Mouse (Mus musculus): Measurements from ENCODE around the gene Col15a1.

Col15a1 gene

DNA sequence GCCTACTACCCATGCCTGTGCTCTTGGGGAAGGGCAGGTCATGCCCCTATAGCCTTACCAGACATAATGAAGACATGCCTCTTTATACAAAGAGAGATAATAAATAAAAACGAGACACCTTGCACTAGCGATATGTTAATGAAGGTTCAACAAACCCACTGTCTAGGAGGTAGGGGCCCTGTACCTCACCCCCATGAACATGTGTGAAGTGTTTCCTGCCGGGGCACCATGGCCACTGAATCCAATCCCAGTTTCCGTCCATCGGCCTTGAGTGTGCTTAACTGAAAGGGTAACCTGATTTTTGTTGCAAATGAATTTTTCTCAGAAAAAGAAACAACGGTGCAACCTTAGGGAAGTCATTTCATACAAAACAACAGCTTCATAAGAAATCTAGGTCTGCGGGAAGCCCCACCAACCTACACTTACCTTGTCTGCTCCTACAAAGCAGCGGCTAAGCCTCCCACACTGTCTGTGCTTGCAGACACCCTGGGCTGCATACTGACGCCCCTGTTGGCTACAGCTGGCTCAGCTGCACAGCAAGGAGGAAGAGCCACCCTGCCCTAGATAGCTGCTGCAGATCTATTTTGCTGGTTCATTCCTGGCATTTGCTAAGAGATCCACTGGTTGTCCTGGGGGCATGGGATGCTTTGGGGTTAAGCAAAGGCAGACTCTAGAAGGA, 64.6 kb downstream of the Col15a1 start:
- no peak for DNase-seq (ENCODE audit: low read depth)

DNA sequence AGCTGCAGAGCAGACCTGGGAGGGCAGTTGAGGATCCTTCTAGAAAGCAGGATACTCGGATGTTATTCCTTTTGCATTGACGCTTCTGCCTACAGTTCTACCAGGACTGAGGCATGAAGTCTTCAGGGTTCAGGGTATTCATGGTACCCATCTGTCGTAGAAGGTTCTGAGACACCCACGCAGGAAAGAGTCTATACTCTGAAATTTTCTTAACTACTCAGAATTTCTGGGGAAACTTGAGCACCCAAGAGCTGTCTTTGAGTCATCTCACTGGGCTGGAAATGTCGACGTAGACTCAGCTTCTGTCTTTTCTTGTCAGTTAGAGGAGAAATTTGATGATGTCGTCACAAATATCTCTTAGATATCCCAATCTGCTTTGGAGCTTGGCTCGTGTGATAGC, 65.8 kb downstream of the Col15a1 start:
- DNase-seq (ENCODE audit: low read depth) = no peak

DNA sequence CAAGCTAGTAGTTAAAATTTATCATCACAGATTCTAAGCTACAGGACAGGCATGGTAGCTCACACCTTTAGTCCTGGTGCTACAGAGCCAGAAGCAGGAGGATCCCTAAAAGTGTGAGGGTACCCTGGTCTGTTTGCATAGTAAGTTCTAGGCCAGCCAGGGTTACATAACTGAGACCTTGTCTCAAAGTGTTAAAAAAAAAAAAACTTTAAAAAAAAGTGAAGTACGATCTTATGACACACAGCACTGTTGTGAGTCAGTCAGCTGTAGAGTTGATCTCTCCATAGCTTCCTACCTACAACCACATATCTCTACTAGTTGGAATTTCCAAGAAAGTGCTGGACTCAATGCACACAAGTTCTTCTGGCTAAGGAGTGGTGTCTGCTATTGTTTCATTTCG, 67.0 kb downstream of the Col15a1 start:
- DNase-seq (ENCODE audit: low read depth) = no peak

DNA sequence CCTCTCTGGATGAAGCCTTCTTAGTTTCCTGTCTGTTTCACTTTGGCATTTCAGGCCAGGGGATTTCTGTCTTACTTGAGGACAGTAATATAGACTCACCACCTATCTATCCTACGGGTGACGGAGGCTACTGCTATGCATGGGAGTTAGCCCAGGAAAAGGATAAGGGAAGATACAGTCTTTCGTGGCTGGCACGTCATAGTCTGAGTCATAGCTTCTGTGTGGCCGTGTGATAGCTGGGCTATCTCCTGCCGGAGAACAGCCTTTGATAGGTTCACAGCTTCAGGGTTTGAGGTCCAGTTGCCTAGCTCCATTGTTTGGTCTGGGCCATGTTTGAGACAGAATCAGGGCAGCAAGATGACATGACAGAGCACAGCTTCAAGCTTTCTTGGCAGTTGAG, 70.4 kb downstream of the Col15a1 start:
- peak; percentile 37 for DNase-seq (ENCODE audit: low read depth)

DNA sequence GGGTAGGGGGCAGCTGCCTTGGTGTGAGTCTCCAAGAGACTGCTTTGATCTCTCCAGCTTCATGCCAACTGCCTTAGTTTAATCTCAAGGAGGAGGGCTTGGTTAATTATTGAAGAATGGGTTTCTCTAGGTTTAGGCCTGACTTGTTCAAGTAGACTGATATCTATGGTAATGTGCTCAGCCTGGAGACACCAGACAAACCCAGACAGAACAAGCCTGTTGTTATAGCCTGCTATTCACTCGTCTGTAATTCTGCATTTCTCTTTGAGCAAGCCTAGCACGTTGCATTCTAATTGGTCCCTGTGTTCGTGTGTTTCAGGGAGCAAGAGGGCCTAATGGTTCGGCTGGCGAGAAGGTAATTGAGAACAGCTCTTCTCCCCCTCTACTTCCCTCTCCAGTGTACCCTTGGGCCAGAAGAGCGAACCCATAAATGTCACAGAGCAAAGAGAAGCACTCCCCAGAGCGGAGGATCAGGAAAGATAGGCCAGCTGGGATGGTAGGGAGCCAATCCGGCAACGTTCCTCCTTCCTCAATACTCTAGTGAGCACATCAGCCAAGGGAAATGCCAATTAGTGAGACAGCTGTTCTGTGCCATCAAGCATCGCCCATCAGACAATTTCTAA, 71.2 kb downstream of the Col15a1 start:
- DNase-seq (ENCODE audit: low read depth) = no peak

DNA sequence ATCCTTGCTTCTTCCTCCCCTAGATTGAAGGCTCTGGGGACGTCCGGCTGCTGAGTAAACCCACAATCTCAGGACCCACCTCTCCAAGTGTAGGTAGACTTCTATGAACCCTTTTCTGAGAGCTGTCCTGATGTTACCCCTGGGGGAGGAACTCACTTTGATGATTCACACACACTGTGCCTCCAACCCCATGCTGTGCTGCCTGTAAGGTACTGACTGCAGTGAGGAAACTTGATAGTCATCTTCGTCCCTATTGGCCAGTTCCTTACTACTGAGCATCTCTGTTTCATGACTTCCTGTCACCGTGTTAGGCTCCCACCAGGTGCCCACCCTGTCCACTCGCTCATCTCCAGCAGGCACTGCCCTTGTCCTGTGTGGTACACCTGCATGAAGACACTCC, 72.2 kb downstream of the Col15a1 start:
- DNase-seq (ENCODE audit: low read depth) = no peak

DNA sequence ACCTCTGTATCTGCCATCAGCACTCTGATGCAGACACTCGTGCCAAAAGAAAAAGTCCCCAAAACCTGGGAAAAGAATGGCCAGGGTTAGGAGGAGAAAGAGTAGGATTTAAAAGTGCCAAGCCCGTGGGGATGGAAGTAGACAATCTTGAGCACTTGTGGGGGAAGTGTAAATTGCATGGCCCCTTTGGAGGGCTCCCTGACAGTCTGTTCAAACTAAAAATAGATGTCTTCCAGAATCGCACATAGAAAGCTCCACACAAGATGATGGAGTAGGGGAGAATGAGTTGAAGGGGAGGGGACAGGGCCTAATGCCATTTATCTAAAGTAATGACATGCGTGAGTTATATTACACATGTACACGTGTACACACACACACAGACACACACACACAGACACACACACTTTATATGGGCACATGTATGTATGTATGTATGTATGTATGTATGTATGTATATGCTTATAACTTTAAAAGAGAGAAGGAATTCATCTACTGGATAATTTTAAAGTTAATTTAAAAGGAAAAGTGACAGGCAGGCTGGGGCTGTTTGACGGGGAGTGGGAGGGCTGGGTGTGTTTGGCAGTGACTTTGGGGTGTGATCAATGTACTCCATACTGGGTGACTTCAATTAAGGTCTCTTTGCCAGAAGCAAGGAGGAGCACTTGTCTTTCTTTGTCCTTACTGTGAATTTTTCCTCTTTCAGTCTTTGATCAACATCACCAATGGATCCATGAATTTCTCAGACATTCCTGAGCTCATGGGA, 74.1 kb downstream of the Col15a1 start:
- no peak for DNase-seq (ENCODE audit: low read depth)

DNA sequence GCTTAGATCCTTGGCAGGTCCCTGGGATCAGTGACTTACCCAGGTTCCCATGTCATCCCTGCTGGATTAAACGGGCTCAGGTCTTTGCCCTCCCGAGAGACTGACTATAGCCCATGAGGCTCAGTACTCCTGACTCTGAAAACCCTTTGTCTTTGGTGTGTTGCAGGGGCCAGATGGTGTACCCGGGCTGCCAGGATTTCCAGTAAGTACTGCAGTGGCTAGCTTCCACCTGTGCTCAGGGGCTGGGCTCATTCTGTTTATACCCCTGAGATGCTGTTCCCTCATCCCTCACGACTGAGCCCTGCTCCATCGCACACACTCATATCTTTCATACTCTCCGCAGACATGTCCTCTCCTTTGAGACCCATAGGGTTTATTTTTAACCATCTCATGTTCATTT, 76.3 kb downstream of the Col15a1 start:
- DNase-seq (ENCODE audit: low read depth) = no peak

DNA sequence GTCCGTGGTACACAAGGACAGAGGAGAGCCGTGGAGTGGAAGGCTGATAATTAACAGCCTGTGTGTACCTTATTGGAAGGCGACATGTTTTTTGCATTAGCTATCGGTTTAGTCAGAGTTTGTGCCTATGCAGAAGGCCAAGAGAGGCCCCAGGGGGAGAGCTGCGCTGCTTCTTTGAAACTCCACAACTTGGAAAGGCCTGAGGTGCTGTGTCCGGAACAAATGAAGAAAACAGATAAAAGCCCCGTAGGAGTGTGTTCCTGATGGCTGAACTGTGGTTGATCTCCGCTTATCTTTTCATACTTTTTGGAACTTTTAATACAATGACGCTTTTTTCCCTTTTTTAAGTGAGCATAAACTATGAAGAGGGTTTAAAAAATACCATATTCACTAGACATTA, 76.9 kb downstream of the Col15a1 start:
- no peak for DNase-seq (ENCODE audit: low read depth)

DNA sequence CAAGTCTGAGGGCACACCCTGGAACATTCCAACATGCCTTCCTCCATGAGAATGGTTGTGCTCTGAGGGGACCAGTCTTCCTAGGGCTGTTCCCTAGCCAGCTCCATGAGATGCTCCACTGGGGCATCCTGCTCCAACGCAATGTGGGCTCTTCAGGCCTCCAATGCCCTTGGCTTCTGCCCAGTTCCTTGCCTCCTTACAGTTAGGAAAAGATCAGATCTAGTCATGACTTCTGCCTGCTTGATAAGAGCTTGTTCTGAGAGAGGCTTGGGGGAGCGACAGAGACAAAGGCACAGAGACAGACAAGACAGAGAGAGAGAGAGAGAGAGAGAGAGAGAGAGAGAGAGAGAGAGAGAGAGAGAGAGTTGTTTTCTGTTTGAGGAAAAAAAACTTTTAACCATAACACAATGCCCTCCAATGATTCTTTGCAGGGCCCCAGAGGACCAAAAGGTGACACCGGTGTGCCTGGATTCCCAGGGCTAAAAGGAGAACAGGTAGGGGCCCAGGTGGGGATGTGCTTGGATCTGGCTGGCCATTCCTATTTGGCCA, 78.7 kb downstream of the Col15a1 start:
- no peak for DNase-seq (ENCODE audit: low read depth)

DNA sequence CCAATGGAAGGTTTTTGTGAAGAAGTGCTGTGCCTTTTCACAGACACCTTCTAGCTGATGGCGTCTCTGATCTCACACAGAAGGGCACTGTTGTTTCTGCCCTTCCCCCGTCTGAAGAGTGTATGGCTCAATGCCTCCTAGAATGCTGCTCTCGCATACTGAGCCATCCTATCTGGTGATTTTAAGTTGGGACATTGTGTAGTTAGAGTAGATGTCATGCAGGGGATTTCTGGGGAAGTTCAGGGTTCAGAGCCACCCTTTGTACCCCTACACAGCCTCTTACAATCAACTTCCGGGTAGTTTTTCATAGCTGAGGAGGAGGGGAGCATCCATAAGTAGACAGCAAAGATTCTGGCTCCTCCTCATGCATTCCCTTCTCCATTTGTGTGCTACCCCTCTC, 79.5 kb downstream of the Col15a1 start:
- no peak for DNase-seq (ENCODE audit: low read depth)

DNA sequence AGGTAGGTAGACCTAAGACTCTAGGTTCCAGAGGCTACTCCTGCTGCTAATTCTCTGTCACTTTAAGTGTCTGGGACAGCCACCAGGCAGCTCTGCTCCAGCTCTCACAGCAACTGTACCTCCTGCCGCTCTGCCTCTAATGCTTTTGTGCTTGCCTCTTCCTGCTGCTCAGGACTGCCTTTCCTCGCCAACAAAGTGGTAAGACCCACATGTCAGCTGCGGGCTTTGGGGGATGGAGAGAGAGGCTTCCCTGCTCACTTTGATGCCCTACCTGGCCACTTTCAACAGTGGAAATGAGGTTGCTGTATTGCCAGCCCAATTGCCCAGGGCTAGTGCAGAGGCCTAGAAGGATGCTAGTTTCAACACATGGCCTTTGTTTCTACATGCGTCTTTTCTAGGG, 80.3 kb downstream of the Col15a1 start:
- DNase-seq (ENCODE audit: low read depth) = no peak

DNA sequence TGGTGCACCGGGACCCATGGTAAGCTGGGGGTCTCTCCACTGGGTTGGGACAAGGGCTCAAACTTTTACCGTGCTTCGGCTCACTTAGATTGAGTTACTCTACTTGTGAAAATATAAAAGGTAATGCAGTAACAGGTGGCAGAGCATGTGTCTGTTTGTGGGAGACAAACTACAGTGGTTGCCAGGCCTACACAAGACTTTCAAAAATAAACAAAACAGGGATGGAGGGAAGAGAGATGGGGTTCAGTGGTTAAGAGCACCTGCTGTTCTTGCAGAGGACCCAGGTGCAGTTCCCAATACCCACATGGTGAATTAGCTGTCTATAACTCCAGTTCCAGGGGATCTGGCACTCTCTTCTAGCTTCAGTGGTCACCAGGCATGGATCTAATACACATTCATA, 81.6 kb downstream of the Col15a1 start:
- no peak for DNase-seq (ENCODE audit: low read depth)

DNA sequence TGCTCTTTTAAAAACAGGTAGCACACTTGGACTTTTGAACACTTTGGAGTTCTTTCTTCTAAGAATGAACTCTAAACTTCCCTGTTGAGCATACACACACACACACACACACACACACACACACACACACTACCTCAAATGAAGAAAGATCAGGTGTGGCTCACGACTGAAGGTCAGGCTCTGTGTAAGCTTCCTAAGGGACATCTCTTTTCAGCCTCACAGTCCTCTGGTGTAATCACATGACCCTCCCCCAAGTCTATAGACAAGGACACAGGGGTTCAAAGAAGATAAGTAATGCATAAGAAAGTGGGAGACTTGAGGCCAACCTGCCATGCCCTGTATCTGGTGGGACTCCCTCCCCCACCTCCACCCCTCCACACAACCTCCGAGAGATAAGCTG, 82.5 kb downstream of the Col15a1 start:
- no peak for DNase-seq (ENCODE audit: low read depth)

DNA sequence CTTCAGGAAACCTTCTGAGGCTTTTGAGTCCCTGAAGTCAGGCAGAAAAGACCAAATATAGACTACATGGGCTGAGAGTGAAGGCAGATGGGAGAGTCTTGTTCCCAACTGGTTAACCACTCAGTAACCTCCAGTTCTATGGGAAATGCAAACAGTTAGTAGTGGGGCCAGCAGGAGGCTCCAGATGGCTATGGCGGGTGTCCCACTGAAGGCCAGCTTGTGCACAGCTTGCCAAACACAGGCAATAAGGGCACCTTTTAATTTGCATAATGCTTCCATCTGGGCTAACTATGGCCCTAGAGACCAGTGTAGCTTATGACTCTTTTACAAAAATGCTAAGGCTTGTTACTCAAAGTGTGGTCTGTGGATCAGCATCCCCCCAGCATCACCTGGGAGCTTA, 83.1 kb downstream of the Col15a1 start:
- DNase-seq (ENCODE audit: low read depth) = no peak

DNA sequence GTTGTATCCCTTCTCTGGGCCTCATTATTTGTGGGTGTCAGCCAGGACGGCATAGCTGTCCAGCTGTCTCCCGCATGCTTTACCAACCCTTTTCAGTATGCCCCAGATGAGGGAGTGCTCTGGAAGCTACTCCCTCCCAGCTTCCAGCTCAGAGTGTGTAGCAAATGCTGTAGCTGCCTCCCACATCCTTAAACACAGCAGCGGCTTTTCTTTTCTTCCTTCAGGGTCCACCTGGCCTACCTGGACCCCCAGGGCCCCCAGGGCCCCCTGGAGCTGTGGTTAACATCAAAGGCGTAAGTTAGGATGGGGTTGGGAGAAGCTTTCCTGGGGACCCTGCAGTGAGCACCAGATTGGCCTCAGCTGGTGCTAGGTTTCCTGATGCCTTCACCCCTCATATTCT, 85.0 kb downstream of the Col15a1 start:
- no peak for DNase-seq (ENCODE audit: low read depth)

DNA sequence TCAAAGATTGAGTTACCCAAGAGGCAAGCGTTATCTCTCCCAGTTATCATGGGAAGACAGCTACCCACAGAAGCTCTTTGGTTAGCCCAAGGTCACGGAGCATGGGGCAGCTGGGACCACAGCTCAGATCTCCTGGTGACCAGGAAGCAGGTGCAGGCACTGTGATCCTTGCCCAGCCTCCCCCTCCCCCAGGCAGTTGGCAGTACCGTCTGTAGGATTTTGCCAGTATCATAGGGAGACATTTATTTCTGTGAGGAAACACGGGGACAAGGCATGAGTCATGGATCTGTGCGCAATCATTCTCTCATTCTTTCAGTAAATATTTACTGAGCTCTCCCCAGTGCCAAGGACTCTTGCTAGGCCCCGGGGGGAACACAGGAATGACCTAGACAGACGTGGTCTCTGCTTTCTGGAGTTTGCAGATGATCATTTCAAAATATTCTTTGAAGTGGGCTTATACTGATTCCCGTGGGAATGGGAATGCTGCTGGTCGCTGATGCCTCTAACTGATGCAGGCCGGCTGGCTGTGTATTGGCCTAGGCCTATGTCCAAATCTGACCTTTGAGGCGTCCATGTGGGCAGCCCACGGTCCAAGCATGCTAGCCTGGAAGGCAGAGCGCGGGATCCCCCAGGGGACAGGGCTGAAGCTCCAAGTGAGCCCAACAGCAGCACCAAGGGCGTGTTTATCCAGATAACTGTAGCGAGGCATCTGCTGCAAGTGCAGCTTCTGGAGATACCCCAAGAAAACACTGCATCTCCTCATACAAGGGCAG, 86.0 kb downstream of the Col15a1 start:
- DNase-seq (ENCODE audit: low read depth) = no peak

DNA sequence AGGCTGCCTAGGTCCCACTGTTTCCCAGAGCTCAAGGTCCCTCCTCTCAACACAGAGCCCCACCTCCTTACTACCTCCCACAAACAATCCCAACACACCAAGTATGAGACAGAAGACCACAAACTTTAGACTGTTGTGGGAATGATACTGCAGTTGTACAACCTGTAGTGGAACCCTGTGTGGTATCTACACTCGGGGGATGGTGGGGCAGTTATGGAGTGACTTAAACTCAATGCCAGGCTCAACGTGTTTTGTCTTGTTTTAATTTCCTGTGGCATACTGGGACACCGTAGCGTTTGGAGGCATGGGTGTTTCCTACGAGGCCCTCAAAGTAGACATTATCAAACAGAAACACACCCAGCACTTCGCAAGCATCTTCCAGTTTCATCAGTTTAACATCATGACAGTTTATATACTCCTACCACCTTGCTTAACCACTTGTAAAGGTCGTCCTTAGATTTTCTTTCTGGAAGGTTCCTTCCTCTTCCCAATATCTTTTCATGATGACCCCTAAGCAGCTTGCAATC, 86.6 kb downstream of the Col15a1 start:
- no peak for DNase-seq (ENCODE audit: low read depth)

DNA sequence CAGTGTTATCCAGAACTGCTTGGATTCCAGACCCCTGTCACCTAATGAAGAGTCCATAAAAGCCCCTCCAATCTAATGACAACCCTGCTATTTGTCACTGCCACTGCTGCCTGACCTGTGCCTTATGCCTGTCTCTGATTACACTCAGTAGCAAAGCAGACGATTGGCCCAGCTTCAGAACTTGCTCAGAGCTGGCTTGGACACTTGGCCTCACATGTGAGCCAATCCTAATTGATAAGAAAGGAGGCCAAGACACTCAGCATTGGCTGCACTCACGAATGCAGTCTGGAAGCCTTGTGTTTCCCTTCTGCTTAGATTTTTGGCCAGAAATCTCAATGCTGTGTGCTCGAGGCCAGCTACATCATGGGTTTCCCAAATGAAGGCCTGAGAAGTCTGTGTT, 87.6 kb downstream of the Col15a1 start:
- no peak for DNase-seq (ENCODE audit: low read depth)

DNA sequence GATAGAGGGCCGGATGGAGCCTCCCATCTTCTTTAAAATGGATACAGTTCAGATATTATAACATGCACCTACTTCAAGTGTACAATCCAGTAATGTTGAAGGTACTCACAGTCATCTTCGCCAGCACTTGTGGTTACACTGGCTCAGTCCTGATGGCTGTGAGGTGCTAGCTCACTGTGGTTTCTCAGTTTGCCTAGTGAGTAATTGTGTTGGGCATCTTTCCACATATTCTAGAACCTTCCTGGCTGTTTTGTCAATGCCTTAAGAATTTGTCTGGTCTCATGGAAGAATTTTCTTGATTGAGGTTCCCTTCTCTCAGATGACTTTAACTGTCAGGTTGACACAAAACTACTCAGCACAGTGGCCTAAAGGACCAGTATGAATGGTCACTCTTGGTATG, 92.7 kb downstream of the Col15a1 start:
- no peak for DNase-seq (ENCODE audit: low read depth)

DNA sequence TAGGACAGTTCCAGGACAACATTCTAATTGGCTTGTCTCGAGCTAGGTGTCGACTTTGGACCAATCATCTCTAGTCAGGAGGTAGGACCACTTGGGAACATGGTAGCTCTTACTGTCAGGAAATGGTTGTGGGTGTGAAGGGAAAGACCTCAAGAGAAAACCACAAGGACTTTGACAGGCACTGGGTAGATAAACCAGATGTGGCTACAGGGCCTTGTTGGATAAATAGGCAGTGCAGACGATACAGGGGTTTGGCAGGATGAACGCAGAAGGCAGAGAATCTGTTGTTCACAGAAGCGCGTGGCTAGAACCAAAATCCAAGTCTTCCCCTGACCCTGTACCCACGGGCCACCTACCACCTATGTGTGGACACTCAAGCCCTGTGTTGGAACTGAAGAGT, 94.6 kb downstream of the Col15a1 start:
- DNase-seq (ENCODE audit: low read depth) = no peak

DNA sequence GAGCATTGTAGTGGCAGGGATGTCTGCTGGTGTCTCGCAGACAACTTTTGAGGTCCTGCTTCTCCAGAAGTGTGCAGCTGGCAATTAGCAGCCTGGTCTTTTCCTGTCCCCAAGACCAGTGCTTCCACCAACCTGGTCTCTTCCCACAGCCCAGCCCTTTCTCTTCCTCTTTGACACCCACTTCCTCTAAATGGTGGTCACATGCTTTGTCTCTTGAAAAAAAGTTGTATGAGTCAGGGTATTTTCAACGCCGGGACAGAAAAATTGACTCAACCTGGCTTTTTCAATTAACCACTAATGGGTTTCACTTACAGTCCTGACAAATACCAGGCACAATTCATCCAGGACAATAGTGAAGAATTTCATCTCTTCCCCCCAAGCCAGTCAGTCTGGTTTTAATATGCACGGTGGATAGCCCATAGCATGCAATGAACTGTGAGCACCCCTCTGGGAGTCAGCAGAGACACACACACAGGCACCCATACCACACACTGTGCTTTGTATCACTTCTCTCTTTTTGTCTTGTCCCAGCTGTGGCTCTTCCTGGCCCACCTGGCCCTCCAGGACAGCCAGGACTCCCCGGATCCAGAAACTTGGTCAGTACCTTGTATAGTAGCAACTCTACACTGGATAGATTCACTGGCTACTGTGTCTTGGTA, 95.5 kb downstream of the Col15a1 start:
- DNase-seq (ENCODE audit: low read depth) = peak; percentile 65
